Mouse (Mus musculus) macrophage (primary cell): ENCODE data around the gene Aimp1. TPM values are rescaled to one million over a fixed set of nuclear protein-coding genes. Genes with fewer than 3 reads are reported as not detected.

Experiments used
- H3K27ac ChIP-seq: fragments of 350-480 bp; formaldehyde crosslinking; 2 replicates; pipeline ENCODE4 v1.9.0; 2021
- H3K36me3 ChIP-seq: fragments of 350-480 bp; formaldehyde crosslinking; 2 replicates; pipeline ENCODE4 v1.9.0; 2021; ENCODE audit errors: inconsistent target
- H3K4me3 ChIP-seq: fragments of 350-480 bp; formaldehyde crosslinking; 2 replicates; pipeline ENCODE4 v1.9.0; 2021; ENCODE audit errors: inconsistent target
- H3K79me2 ChIP-seq: fragments of 350-480 bp; formaldehyde crosslinking; 2 replicates; pipeline ENCODE4 v1.9.0; 2021; ENCODE audit errors: inconsistent target
- WGBS: methylation state at CpG from one replicate; pipeline ENCODE4 v1.1.7; 2026; ENCODE audit warnings: inconsistent platforms; ENCODE audit not compliant: missing documents; 5-methylcytosine and 5-hydroxymethylcytosine counted together
- polyA plus RNA-seq: library from polyadenylated mRNA; stranded (reverse); fragments of 250-400 nt; gene quantifications from 3 replicates; pipeline ENCODE4 v1.2.4, GENCODE M21; 2018; ENCODE audit warnings: inconsistent platforms

The Aimp1 gene
- polyA plus RNA-seq, 1 experiment from 2014 or later, result 53.0 TPM

DNA sequence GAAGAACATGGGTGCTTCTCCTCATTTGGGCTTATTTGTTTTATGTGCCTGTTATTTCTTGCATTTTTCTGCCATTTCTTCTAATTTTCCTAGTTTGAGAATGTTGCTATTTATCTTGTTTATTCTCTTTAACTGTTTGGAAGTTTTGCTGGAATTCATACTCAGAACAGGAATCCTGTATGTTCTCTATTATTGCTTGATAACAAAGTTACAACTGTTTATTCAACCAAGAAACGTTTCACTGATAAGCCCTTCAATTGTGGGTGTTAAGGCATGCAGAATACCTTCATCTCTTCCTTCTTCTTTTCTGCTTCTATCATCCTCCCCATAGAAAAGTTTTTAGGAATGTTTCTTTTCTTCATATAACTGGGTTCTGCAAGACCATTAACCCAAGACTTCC lies 37.4 kb downstream of the Aimp1 start:
- H3K79me2 ChIP-seq, result no peaks in the 10 kb centered on the region
- no peak overlapping the region for H3K4me3 ChIP-seq
- 50% methylated on average over 1 of the region's 1 CpGs for WGBS
- no peak overlapping the region for H3K27ac ChIP-seq
- no peaks in the 10 kb centered on the region for H3K36me3 ChIP-seq

DNA sequence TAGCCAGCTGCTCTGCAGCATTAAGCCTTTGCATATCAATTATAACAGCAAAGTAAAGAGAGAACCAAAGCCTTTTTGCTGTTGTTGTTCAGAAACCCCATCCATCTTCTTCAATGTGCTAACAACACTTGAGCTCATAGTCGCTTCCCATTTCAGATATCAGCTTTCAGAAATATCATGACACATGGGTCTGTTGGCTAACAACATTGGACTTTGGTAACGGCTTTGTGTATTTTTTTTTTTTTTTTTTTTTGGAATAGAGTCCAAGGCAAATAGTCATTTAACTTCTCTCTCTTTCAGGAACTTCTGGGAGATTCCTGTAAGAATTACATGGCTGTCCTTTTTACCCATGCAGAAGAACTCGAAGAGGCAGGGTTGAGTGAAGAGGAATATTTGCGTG lies 40.1 kb downstream of the Aimp1 start:
- Histone ChIP-seq H3K79me2 (no peaks in the 10 kb centered on the region), H3K36me3 (no peaks in the 10 kb centered on the region), H3K27ac (no peak overlapping the region), H3K4me3 (no peak overlapping the region)
- WGBS, result 89% methylated on average over 4 of the region's 4 CpGs

DNA sequence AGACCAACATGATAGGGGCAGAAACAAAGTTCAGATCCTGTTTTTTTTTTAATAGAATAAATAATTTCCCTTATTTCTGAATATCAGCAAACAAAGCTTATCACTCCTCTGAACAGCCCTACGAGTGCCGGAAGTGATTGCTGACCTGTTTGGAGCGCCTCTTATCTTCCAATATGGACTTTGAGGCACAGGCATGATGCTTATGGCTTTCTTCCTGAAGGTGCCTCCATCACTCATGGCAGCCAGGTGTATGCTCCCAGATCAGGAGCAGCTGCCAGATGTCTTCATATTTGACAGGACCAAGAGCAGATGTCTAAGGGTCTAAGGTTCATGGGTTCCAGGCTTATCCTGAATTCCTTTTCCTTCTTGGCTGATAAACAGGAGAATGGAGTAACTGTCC lies 47.1 kb downstream of the Aimp1 start:
- H3K4me3 ChIP-seq, result no peak overlapping the region
- no peak overlapping the region for H3K27ac ChIP-seq
- WGBS, result 85% methylated on average over 3 of the region's 3 CpGs
- H3K79me2 ChIP-seq, result no peaks in the 10 kb centered on the region
- no peaks in the 10 kb centered on the region for H3K36me3 ChIP-seq

DNA sequence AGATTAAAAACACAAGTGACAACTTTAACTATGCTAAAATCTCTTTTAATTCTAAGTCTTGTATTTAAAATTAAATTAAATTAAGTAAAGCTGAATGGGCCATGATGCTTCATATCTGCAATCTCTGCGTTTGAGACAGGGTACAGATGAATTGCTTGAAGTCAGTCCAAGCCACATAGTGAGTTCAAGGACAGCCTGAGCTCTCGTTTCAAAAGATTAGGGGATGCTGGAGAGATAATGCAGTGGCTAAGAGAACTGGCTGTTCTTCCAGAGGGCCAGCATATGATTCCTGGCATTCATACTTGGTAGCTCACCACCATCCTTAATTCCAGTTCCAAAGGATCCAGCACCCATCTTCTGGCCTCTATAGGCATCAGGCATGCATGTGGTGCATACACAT lies 50.9 kb downstream of the Aimp1 start:
- Histone ChIP-seq H3K36me3 (no peaks in the 10 kb centered on the region), H3K4me3 (no peak overlapping the region), H3K27ac (no peak overlapping the region), H3K79me2 (no peaks in the 10 kb centered on the region)
- 56% methylated on average over 2 of the region's 2 CpGs for WGBS

DNA sequence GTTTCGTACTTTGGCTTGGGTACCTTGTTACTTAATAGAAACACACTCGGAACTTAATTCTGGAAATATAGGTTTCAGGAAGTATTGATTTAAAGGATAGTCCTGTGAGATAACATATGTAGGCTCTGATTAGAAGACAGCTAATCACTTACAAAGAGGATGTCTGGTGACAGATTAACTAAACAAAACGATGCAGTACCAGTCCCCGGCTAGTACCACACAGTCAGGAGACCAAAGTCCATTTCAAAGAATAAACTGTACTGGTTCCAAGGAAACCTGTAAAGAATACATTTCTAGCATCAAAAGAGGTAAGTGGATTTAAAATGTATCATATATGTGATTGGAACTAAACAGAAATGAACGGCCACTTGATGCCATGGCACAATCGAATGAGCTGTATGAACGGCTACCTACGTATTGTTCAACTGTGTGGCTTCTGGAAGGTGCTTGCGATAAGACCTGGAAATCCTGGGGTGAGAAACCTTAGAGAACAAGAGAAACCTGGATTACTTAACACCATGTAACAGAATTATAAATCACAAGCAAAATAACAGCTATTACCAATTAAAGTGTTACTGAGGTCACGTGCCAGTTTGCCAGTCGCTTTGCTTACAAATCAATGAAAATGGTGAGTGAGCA lies 54.5 kb downstream of the Aimp1 start, which contains the start of gene Gimd1:
TSS of gene Gimd1 (plus strand) at position 220 of the 639 bp plus-strand sequence.
- H3K4me3 ChIP-seq, result no peak within 1 kb of the TSS
- H3K36me3 ChIP-seq, result no peaks in the 10 kb centered on the region
- H3K27ac ChIP-seq, result no peak within 1 kb of the TSS
- WGBS, result 89% methylated on average over 11 of the region's 11 CpGs
- H3K79me2 ChIP-seq, result no peaks in the 10 kb centered on the region

DNA sequence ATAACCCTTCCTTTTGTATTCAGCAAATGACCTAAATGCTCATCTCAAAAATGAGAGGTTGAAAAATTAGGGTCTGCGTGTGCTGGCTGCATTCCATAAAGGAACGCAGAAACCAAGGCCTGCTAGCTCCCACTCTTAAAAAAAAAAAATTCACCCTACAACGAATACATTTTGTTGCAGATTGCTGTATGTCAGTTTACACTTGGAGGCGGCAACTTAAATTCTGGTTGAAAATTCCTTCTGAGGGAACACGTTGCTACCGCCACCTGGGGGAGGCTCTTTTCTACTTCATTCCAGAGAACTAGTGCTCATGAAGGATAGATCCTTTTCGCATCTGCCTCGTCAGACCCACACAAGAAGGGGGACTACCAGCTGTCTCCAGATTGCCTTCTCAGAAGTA lies 55.4 kb downstream of the Aimp1 start:
- H3K4me3 ChIP-seq, result no peak overlapping the region
- H3K79me2 ChIP-seq, result no peaks in the 10 kb centered on the region
- 70% methylated on average over 8 of the region's 8 CpGs for WGBS
- no peak overlapping the region for H3K27ac ChIP-seq
- no peaks in the 10 kb centered on the region for H3K36me3 ChIP-seq

Other genes starting within 250 kb of the Aimp1 start
- gene Gimd1, start 54.5 kb downstream of the Aimp1 start, polyA plus RNA-seq, result not detected in 3 replicates
- 10.9 to 13.4 TPM (median 11.1 TPM) in 3 replicates for gene Tbck, start 226 bp downstream of the Aimp1 start, polyA plus RNA-seq